Mouse (Mus musculus): ENCODE measurements around the gene Itih4. TPM values are rescaled to one million over a fixed set of nuclear protein-coding genes. Genes with fewer than 3 reads are reported as not detected.

Gene Itih4
- total RNA-seq, 2 experiments from 2014 or later: not detected

GRCm38 (mm10) chr14:30933351-30933750 is 47.1 kb downstream of the Itih4 start:
- no peak for ATAC-seq (replicated peaks; ENCODE audit: poor library complexity)

GRCm38 (mm10) chr14:30942254-30942653 is 56.0 kb downstream of the Itih4 start:
- no peak for ATAC-seq (replicated peaks; ENCODE audit: poor library complexity)

DNA sequence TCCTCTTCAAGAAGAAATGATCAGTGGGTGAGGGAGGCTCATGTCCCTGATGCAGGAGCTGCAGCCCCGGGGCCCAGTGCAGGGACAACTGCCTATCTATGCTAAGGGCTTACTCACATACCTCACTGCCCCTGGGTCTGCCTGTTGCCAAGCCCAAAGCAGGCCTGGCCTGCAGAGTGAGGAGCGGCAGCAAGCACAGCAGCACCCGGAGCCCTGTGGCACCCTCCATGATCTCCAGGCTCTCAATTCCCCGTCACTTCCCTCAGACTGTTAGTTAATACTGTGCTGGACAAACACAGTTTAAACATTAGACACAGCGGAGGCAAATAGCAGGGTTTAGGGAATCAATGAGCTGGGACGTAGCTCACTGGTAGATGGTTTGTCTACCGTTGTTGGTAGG is 56.8 kb downstream of the Itih4 start, which contains the start of gene Itih1:
TSS of gene Itih1 (minus strand) at position 252 of the 400 bp plus-strand sequence.
- ATAC-seq (replicated peaks; ENCODE audit: poor library complexity): no peak

DNA sequence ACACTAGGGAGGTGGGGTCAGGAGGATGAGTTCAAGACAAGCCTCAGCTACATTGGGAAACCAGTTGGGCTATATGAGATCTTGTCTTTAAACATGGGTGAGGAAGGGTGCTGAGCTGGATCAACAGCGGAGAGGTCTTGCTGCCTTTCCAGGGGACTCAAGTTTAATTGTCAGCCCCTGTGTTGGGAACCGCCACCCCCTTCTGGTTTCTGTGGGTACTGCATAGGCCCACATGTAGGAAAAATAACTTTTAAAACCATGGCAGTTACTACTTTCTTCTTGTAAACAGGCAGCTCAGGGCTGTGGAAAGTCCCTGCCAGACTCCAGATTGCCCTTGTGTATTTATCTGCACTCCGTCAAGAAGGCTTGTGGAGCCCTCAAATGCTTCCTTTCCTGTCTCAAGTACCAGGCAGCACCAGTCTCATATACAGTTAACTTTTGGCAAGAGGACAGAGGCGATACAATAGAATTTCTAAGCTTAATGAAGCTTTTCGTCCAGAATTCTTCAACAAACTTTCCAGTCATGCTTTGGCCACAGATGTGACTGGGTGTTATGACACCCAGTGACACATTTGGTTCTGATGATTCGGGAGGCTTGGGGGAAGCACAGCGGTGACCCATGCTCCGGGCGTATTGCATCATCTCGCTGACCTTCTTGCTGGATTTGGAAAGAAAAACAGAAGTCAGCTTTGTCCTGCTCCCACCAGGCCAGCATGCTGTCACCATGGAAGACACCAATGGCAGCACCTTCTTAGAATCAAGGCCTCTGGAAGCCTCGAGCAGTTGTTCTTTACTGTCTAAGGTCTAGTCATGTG is 57.8 kb downstream of the Itih4 start:
- peak; percentile 83 for ATAC-seq (replicated peaks; ENCODE audit: poor library complexity)

- no peak for ATAC-seq (replicated peaks; ENCODE audit: poor library complexity)
Measured at GRCm38 (mm10) chr14:30944745-30945144, 58.5 kb downstream of the Itih4 start.

DNA sequence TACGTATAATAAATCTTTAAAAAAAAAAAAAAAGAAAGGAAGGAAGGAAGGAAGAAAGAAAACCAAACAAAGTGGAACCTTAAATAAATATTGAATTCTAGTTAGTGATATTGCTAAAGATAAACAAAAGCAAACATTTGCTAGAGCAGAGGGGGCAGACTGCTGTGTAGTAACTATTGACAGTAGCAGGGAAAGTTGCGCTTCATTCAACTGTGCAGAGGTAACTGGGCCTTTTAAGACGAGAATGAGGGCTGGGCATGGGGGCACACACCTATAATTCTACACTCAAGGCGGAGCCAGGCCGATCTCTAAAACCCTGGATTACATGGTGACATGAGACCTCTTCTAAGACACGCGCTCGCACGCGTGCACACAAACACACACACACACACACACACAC is 63.7 kb downstream of the Itih4 start:
- ATAC-seq (replicated peaks; ENCODE audit: poor library complexity): no peak

GRCm38 (mm10) chr14:30951154-30951825 is 65.0 kb downstream of the Itih4 start, which contains the start of gene Nek4:
Gene Nek4 (plus strand): TSS chr14:30951377.
- peak; percentile 99 for ATAC-seq (replicated peaks; ENCODE audit: poor library complexity)

Other genes starting within 250 kb of the Itih4 start
- 12.3 and 12.7 TPM in 2 replicates for gene Rft1, start 232.1 kb upstream of the Itih4 start, total RNA-seq (2015)
- 13.0 and 16.5 TPM in 2 replicates for gene Rft1, start 232.1 kb upstream of the Itih4 start, total RNA-seq (2017)
- gene Sfmbt1, start 171.6 kb upstream of the Itih4 start, total RNA-seq (2015): 11.1 and 12.1 TPM in 2 replicates
- 6.9 and 9.6 TPM in 2 replicates for gene Sfmbt1, start 171.6 kb upstream of the Itih4 start, total RNA-seq (2017)
- gene Tmem110, start 60.9 kb upstream of the Itih4 start, total RNA-seq (2015): 7.1 and 10.9 TPM in 2 replicates
- 6.4 and 9.8 TPM in 2 replicates for gene Tmem110, start 60.9 kb upstream of the Itih4 start, total RNA-seq (2017)
- 0.47 and 0.49 TPM in 2 replicates for gene Mustn1, start 7.3 kb upstream of the Itih4 start, total RNA-seq (2015)
- gene Mustn1, start 7.3 kb upstream of the Itih4 start, total RNA-seq (2017): 0.27 and 0.50 TPM in 2 replicates
- not detected in 2 replicates for gene Itih3, start 37.3 kb downstream of the Itih4 start, total RNA-seq (2015)
- gene Itih3, start 37.3 kb downstream of the Itih4 start, total RNA-seq (2017): not detected in 2 replicates
- not detected in 2 replicates for gene Itih1, start 56.8 kb downstream of the Itih4 start, total RNA-seq (2015)
- gene Itih1, start 56.8 kb downstream of the Itih4 start, total RNA-seq (2017): not detected in 2 replicates
- gene Nek4, start 64.9 kb downstream of the Itih4 start, total RNA-seq (2015): 8.5 and 8.8 TPM in 2 replicates
- 12.2 and 13.8 TPM in 2 replicates for gene Nek4, start 64.9 kb downstream of the Itih4 start, total RNA-seq (2017)
- gene Glt8d1, start 114.9 kb downstream of the Itih4 start, total RNA-seq (2015): 54.2 and 64.4 TPM in 2 replicates
- 29.2 and 37.7 TPM in 2 replicates for gene Glt8d1, start 114.9 kb downstream of the Itih4 start, total RNA-seq (2017)
- gene Spcs1, start 115.2 kb downstream of the Itih4 start, total RNA-seq (2015): 257 and 280 TPM in 2 replicates
- gene Spcs1, start 115.2 kb downstream of the Itih4 start, total RNA-seq (2017): 105 TPM in 2 replicates
- gene Pbrm1, start 132.7 kb downstream of the Itih4 start, total RNA-seq (2015): 75.4 and 82.4 TPM in 2 replicates
- 52.3 and 80.5 TPM in 2 replicates for gene Pbrm1, start 132.7 kb downstream of the Itih4 start, total RNA-seq (2017)
- 365 and 481 TPM in 2 replicates for gene Gnl3, start 132.7 kb downstream of the Itih4 start, total RNA-seq (2015)
- 301 and 405 TPM in 2 replicates for gene Gnl3, start 132.7 kb downstream of the Itih4 start, total RNA-seq (2017)
- 93.8 and 125 TPM in 2 replicates for gene Smim4, start 242.5 kb downstream of the Itih4 start, total RNA-seq (2015)
- gene Smim4, start 242.5 kb downstream of the Itih4 start, total RNA-seq (2017): 45.3 and 89.8 TPM in 2 replicates
- 90.7 and 110 TPM in 2 replicates for gene Nt5dc2, start 244.6 kb downstream of the Itih4 start, total RNA-seq (2015)
- 136 and 153 TPM in 2 replicates for gene Nt5dc2, start 244.6 kb downstream of the Itih4 start, total RNA-seq (2017)

Measured in megakaryocyte progenitor cell, adult 5-6 weeks (primary cell).